Mouse (Mus musculus): Measurements from ENCODE around the gene Ercc6.

- TF ChIP-seq CTCF (IDR thresholded peaks at IDR 0.05; ENCODE audit: extremely low read depth, insufficient read depth, insufficient read length, insufficient replicate concordance) (no peak), POLR2A (IDR thresholded peaks at IDR 0.05; ENCODE audit: low read depth, low read length) (no peak)
Observed at GRCm38 (mm10) chr14:32606316-32606715, 93.0 kb downstream of the Ercc6 start.

Measured in spleen, adult 2 months (tissue).